Mouse (Mus musculus) adrenal gland, postnatal 4 days (tissue): Measurements from ENCODE around the gene Fggy. TPM values are rescaled to one million over a fixed set of nuclear protein-coding genes. Genes with fewer than 3 reads are reported as not detected.

Source experiments
- DNase-seq, 2 experiments: peaks; one replicate each; pipeline ENCODE4 v3.0.0; 2021 to 2022; ENCODE audit warnings: low spot score in 2 of 2, mixed read lengths in 2 of 2
- total RNA-seq, 2 experiments: library from RNA; stranded (reverse); gene quantifications; 2 replicates each; pipeline ENCODE4 v1.2.3; 2021

Fggy gene
- total RNA-seq, 2 experiments from 2014 or later: 48.2 to 60.9 TPM

DNA sequence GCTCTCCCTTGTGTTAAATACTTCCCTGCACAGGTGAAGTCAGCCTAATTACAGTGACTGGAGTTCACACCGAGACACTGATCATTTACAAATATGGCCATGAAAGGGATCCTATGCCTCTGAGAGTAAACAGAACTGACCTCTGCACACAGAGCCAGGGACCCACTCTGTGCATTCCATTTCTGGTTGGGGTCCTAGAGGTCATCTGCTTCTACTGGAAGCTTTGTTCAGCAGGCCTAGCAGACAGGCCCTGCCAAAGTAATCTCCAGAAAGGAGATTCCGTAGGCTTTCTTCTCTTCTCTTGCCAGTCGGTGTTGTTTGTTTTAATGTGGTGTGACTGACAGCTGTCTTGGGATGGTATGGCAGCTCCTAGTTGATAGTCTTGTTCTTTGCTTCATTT lies 101.7 kb downstream of the Fggy start:
- no peak for DNase-seq

DNA sequence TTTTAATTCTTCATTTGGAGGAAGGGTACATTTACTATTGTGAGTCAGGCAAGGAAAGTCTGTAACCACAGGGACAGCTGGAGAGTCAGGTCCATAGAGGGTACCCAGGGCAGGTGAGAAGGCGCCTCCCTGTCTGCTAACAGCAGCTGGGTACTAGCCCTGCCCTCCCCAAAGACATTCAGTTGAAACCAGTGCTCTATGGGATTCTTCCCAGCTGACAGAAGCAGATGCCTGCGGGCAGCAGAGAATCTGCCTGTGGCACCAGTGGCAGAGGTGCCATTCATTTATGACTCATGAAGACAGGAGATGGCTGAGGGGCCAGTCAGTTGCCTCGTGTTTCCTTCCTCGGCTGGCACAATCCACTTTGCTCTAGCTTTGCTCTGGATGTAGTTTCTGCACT lies 106.3 kb downstream of the Fggy start:
- no peak for DNase-seq

DNA sequence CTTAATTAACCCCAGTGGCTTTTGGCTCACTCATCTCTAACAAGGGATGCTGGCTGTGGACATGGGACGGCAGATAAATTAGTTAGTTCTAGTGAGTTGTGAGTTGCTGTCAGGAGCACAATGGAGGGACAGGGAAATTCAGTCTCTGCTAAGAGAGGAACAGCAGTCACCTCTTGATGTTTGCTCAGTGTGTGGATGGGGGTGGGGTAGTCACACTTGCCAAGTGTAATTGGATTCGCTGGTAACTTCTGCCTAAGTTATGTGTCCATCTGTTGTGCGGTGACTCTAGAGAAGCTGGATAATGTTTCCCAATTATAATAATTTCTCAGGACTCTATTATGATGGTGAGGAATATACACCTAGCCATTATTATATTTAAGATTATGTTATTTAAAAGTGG lies 107.0 kb downstream of the Fggy start:
- no peak for DNase-seq

- DNase-seq: no peak
Observed at GRCm38 (mm10) chr4:95666284-95666889, 109.1 kb downstream of the Fggy start.

DNA sequence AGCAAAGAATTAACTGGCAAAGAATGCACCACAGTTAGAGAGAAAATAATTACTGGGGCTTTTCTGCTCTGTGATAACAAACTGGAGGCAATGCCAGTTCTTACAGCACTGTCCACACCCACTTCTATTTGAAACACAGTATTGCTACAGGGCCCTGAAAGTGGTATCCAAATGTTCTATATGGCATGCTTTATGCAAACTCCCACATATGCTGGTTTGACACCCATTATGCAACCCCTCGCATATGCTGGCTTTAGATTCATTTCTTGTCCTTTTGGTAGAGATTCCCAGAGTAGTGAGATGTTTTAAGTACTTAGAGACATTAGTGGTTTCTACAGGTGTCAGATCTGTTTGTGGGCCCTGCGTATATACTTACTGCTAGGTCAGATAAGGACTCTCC lies 109.6 kb downstream of the Fggy start:
- no peak for DNase-seq

- DNase-seq: no peak
Observed at GRCm38 (mm10) chr4:95667595-95667994, 110.3 kb downstream of the Fggy start.

DNA sequence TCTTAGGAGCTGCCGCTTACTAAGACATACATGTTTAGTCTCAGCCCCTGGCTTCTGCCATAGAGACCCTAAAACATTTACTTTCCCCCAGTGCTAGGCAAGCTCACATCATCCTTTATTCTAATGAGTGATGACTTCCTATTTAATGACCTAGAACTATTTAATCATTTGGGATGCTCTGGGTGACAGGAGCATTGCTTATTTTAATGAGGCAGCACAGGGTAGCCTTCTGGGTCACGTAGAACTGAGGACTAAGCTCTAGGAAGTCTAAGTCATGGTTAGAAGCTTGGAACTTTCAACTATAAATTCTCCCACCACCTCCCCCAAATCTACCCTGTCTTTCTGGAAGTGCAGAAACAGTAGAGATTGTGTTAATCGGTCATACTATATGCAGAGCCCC lies 111.2 kb downstream of the Fggy start:
- DNase-seq: no peak

- no peak for DNase-seq
Observed at GRCm38 (mm10) chr4:95669336-95669735, 112.0 kb downstream of the Fggy start.

DNA sequence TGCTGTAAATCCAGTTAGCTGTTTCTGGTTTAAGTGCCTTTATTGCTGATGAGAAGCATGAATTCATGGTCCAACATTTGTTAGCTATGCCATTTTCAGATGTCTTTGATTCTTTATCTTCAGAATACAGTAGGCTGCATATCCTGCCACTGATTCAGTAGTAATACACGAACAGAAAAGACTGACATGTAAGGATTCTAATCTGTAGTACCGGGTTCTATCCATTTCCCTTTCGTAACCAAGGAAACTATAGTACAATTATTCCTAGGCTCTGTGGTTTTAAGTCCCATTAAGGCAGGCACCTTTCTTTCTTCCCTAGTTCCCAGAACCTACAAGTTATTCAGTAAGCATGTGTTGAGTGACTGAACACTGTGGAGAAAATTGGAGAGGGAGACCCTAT lies 113.3 kb downstream of the Fggy start:
- no peak for DNase-seq

GRCm38 (mm10) chr4:95672039-95672438 lies 114.7 kb downstream of the Fggy start:
- no peak for DNase-seq

DNA sequence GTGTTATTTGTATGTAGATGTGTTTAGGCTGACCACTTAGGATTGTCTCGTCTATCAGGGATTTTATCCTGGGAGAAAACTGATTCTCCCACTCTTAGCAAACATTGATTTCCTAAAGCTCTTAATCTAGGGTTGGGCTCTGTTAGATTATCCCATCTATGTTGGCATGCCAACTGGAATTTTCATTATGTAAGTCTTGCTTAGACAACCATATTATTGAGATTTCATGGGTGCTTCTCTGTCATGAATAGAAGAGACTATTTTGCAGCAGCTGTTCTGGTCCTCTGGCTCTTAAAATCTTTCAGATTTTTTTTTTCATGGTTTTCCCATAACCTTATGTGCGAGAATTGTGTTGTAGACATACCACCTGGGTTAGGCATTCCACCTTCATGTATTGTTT lies 119.1 kb downstream of the Fggy start:
- DNase-seq: no peak

DNA sequence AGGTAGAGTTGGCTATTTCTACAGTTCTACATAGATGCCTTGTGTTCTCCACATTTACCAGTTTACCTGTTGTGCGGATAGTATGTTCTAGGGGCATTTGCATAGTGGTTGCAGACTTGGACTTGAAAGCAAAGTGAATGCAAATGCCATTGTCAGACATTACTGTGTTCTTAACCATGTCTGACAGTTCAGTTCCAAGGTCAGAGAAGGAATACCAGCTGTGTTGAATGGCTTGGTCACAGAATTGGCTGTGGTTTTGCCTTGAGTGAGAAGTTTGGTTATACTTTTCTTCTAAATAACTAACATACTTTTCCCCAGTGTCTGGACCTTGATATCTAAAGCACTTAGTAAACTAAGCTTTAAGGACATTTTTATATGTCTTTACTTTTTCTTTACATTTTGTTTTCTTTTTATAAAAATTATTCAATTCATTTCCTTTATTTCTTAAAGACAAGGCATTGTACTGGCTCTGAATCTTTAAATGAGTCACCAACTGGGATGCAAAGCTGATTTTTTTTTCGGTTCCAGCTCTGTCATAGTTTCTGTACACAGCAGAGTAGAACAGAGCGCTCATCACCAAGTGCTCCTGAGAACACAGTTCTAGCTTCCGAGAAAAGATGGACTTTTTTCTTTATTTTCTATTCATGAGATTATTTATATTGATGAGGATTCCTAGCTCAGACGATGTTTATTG lies 123.6 kb downstream of the Fggy start:
- no peak for DNase-seq

DNA sequence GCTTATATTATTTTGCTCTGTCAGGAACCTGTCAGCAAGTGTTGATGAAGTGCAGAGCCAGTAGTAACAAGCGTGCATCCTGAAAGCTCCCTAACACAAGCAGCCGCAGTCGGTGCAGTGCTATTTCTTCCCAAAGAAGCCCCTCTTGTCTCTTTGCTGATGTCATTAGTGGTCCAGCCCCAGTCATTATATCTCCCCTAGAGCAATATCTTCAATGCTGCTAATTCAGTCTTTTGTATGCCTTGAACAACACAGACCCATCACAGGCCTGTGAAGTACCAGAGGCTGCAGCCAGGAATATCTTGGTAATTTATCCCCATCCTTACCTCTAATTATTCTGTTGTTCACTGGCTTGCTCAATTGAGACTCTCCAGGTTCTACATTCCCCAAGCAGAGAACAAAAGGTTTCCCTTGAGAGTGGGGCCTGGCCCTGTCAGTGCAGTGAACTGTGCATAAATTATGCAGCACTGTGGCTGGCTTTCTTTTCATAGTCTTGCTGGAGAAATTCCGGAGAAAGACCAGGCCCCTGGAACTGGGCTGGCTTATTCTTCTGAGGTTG lies 127.3 kb downstream of the Fggy start:
- DNase-seq: no peak

GRCm38 (mm10) chr4:95686775-95687174 lies 129.5 kb downstream of the Fggy start:
- DNase-seq: no peak

DNA sequence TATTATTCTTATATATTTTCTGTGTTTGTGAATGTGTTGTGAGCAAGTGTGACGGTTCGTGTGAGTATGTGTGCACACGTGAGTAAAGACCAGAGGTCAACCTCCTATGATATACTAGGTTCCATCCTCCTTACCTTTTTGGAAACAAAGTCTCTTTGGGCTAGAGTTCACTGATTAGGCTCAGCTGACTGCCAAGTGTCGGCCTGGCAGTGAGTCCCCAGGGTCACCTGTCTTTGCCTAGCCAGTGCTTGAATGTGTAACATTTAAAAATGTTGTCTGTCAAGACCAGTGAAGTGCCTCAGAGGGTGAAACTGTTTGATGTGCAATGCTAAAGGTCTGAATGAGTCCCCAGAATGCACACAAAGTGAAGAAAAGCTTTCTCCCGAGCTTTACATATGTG lies 130.0 kb downstream of the Fggy start:
- DNase-seq: no peak

DNA sequence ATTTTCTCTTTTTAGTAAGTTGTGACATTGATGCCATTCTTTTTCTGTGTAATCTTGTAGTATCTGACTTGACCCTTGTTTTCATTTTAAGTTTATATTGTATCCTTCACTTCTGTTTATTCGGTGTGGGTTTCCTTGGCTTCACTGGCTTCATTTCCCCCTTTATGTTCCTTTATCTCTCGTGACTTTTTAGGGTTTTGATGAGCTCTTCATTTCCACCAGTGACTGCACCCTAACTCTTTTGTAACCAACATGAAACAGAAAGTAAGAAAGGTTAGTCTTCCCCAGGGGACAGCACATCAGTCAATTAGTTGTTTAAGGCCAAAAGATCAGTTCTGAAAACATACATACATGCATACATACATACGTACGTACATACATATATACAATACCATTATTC lies 130.9 kb downstream of the Fggy start:
- DNase-seq: no peak

GRCm38 (mm10) chr4:95700366-95700765 lies 143.1 kb downstream of the Fggy start:
- DNase-seq: no peak

DNA sequence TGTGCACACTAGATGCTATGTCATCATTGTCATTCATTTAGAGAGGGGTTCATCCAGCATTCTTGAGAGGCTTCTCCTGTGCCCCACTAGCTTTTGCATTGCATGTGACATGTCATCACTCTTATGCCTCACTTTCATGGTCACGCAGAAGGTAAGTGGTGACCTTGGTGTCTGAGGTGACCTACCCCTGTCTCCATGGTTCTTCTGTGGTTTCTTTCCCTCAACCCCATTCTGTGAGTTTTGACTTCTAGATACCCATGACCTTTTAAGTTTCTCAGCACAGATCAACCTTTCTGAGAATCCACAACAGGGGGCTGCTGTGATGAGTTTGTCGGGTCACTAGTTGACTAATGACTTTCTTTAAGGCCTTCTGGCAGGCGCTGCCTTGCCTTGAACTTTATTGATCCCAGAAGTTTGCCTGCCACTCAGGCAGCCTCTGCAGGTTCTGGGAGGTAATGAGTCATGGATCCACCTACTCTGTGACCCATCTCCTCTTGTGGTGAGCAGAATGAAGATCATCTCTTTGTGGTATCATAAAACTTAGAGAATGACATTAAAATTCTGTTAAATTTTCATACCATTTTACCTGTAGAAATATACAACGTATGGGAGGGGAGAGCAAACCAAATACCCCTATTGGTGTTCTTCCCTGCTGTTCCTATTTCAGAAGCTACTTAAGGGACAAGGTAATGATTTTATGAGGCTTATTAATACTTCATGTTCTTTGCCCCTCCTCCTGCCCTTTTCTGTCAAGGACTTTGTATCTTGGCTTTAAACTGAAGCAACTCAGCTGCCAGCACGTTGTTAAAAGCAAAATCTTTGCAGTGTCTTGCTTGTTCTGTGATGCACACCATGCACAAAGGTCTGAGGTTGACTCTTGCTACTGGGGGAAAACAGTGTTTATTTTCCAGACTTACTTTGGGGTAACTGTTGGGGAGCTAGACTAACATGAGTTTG lies 150.9 kb downstream of the Fggy start:
- no peak for DNase-seq

- no peak for DNase-seq
Observed at GRCm38 (mm10) chr4:95709750-95710149, 152.4 kb downstream of the Fggy start.

DNA sequence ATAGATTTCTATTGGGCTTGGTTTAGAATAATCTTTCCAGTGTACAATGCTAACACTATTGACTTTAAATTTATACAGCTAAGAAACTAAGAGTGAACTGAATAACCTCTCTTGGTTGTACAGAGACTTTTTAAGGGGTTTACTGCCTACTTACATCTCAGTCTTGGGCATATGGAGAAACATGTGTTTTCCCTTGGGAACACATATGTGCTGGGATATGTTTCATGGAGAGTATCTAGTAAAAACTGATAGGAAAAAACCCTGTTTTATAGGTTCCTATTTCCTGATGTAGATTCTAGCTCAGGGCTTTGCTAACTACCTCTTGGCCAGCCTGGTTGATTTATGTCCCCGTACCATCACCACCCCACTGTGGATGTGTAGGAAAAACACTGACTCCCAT lies 155.5 kb downstream of the Fggy start:
- DNase-seq: no peak

GRCm38 (mm10) chr4:95713271-95713670 lies 156.0 kb downstream of the Fggy start:
- DNase-seq: no peak

- DNase-seq: no peak
Observed at GRCm38 (mm10) chr4:95716137-95716536, 158.8 kb downstream of the Fggy start.
